ENCODE assay signal across 31 mouse cellular contexts in genomic region chr15:67725239-67725638, GRCm38 (mm10).
DNase-seq lines count a peak whose midpoint lies in the region; ATAC-seq lines count a peak whose summit lies in the region.
"Had no signal": no experiment of that assay in that cellular context is flagged by ENCODE, and none has a peak within 500 bp of the region (broad histone marks: within the 10 kb centered on the region; RNA-seq: fewer than 3 reads in every experiment).

No protein-coding gene starts in this region.

- no peak overlapping the region for H3K4me3 ChIP-seq in embryonic facial prominence, embryonic 12.5 days
- no peak overlapping the region for H3K4me3 ChIP-seq in embryonic facial prominence, embryonic 10.5 days
- H3K4me3 ChIP-seq in heart, embryonic 14.5 days (ENCODE audit: control insufficient read depth in 1 of 2, insufficient read depth in 1 of 2, low read depth in 1 of 2, low read length in 2 of 2): no peak overlapping the region
- H3K4me3 ChIP-seq in limb, embryonic 13.5 days: no peak overlapping the region
- no peak overlapping the region for H3K4me3 ChIP-seq in limb, embryonic 10.5 days
- H3K4me3 ChIP-seq: embryonic facial prominence, embryonic 15.5 days; forebrain, embryonic 12.5 days; intestine, embryonic 15.5 days; limb, embryonic 12.5 days; liver, embryonic 13.5 days; midbrain, embryonic 12.5 days; myocyte; neural tube, embryonic 12.5 days had no signal

- no peaks in the 10 kb centered on the region for H3K27me3 ChIP-seq in embryonic facial prominence, embryonic 12.5 days
- no peaks in the 10 kb centered on the region for H3K27me3 ChIP-seq in embryonic facial prominence, embryonic 10.5 days (replicated peaks; ENCODE audit: low read depth, poor library complexity, severe bottlenecking)
- no peaks in the 10 kb centered on the region for H3K27me3 ChIP-seq in heart, embryonic 14.5 days (ENCODE audit: control insufficient read depth, insufficient read depth, low read length)
- no peaks in the 10 kb centered on the region for H3K27me3 ChIP-seq in limb, embryonic 13.5 days
- H3K27me3 ChIP-seq in limb, embryonic 10.5 days (ENCODE audit: low read depth, poor library complexity, severe bottlenecking): no peaks in the 10 kb centered on the region
- H3K27me3 ChIP-seq: embryonic facial prominence, embryonic 15.5 days; forebrain, embryonic 12.5 days; intestine, embryonic 15.5 days; limb, embryonic 12.5 days; liver, embryonic 13.5 days; midbrain, embryonic 12.5 days; neural tube, embryonic 12.5 days had no signal

- no peak overlapping the region for H3K4me2 ChIP-seq in embryonic facial prominence, embryonic 12.5 days (replicated peaks)
- peak overlapping the region; percentile 31 for H3K4me2 ChIP-seq in heart, embryonic 14.5 days (ENCODE audit: low read length)
- H3K4me2 ChIP-seq in limb, embryonic 13.5 days (replicated peaks): no peak overlapping the region
- H3K4me2 ChIP-seq: embryonic facial prominence, embryonic 15.5 days; forebrain, embryonic 12.5 days; intestine, embryonic 15.5 days; limb, embryonic 12.5 days; liver, embryonic 13.5 days; midbrain, embryonic 12.5 days; neural tube, embryonic 12.5 days had no signal

- intact Hi-C loops in heart, postnatal 25 days (cut with DNase I): no loop called here

- no peak overlapping the region for H3K27ac ChIP-seq in embryonic facial prominence, embryonic 12.5 days
- no peak overlapping the region for H3K27ac ChIP-seq in embryonic facial prominence, embryonic 10.5 days (replicated peaks)
- H3K27ac ChIP-seq in heart, embryonic 14.5 days (replicated peaks in 1 of 2; ENCODE audit: control insufficient read depth in 1 of 2, insufficient read depth in 1 of 2, low read depth in 2 of 2, low read length in 2 of 2): peak overlapping the region; percentile 76 to 79
- no peak overlapping the region for H3K27ac ChIP-seq in limb, embryonic 13.5 days
- H3K27ac ChIP-seq in limb, embryonic 10.5 days: no peak overlapping the region
- H3K27ac ChIP-seq: embryonic facial prominence, embryonic 15.5 days; forebrain, embryonic 12.5 days; hindbrain, postnatal 0 days; intestine, embryonic 15.5 days; limb, embryonic 12.5 days; liver, embryonic 13.5 days; midbrain, embryonic 12.5 days; neural tube, embryonic 12.5 days; stomach, postnatal 0 days had no signal

- H3K9me3 ChIP-seq in embryonic facial prominence, embryonic 12.5 days: no peaks in the 10 kb centered on the region
- H3K9me3 ChIP-seq in embryonic facial prominence, embryonic 10.5 days: no peaks in the 10 kb centered on the region
- H3K9me3 ChIP-seq in heart, embryonic 14.5 days (ENCODE audit: control insufficient read depth, low read length): no peaks in the 10 kb centered on the region
- H3K9me3 ChIP-seq in limb, embryonic 13.5 days: no peaks in the 10 kb centered on the region
- H3K9me3 ChIP-seq in limb, embryonic 10.5 days (replicated peaks): no peaks in the 10 kb centered on the region
- H3K9me3 ChIP-seq: embryonic facial prominence, embryonic 15.5 days; forebrain, embryonic 12.5 days; G1E; intestine, embryonic 15.5 days; limb, embryonic 12.5 days; liver, embryonic 13.5 days; midbrain, embryonic 12.5 days; neural tube, embryonic 12.5 days had no signal

- H3K9ac ChIP-seq in embryonic facial prominence, embryonic 12.5 days: no peak overlapping the region
- no peak overlapping the region for H3K9ac ChIP-seq in heart, embryonic 14.5 days (ENCODE audit: low read length)
- no peak overlapping the region for H3K9ac ChIP-seq in limb, embryonic 13.5 days
- H3K9ac ChIP-seq: embryonic facial prominence, embryonic 15.5 days; forebrain, embryonic 12.5 days; intestine, embryonic 15.5 days; limb, embryonic 12.5 days; liver, embryonic 13.5 days; midbrain, embryonic 12.5 days; neural tube, embryonic 12.5 days had no signal

- 63% methylated on average over 5 of the region's 5 CpGs for WGBS in embryonic facial prominence, embryonic 12.5 days
- 80% methylated on average over 5 of the region's 5 CpGs for WGBS in embryonic facial prominence, embryonic 10.5 days
- WGBS in heart, embryonic 14.5 days: 15% methylated on average over 5 of the region's 5 CpGs
- WGBS in limb, embryonic 13.5 days: 46% methylated on average over 5 of the region's 5 CpGs
- 76% methylated on average over 5 of the region's 5 CpGs for WGBS in limb, embryonic 10.5 days

- peak; percentile 56 for ATAC-seq in embryonic facial prominence, embryonic 12.5 days (ENCODE audit: insufficient number of reproducible peaks, insufficient read depth, low FRiP score, low TSS enrichment)
- peak; percentile 86 for ATAC-seq in heart, embryonic 14.5 days (ENCODE audit: insufficient number of reproducible peaks, insufficient read depth, low FRiP score, low read depth)
- ATAC-seq in limb, embryonic 13.5 days (ENCODE audit: low FRiP score, low read depth): peak; percentile 66
- ATAC-seq: hindbrain, postnatal 0 days; intestine, embryonic 15.5 days had no signal

- 0 out of 2 replicates have a peak, but pooled peaks cover 2% of the 10 kb centered on the region for H3K4me1 ChIP-seq in embryonic facial prominence, embryonic 12.5 days
- H3K4me1 ChIP-seq in embryonic facial prominence, embryonic 10.5 days: no peaks in the 10 kb centered on the region
- peaks cover 4 to 14% of the 10 kb centered on the region in 2 experiments; a peak in 2 of 4 replicates for H3K4me1 ChIP-seq in heart, embryonic 14.5 days (ENCODE audit: control insufficient read depth in 2 of 2, insufficient read depth in 2 of 2, low read length in 2 of 2)
- H3K4me1 ChIP-seq in limb, embryonic 13.5 days: 0 out of 2 replicates have a peak, but pooled peaks cover 3% of the 10 kb centered on the region
- no peaks in the 10 kb centered on the region for H3K4me1 ChIP-seq in limb, embryonic 10.5 days
- H3K4me1 ChIP-seq: embryonic facial prominence, embryonic 15.5 days; forebrain, embryonic 12.5 days; intestine, embryonic 15.5 days; limb, embryonic 12.5 days; liver, embryonic 13.5 days; midbrain, embryonic 12.5 days; neural tube, embryonic 12.5 days had no signal

- DNase-seq in embryonic facial prominence, embryonic 10.5 days (ENCODE audit: low spot score): no peak
- DNase-seq in heart, postnatal 25 days (ENCODE audit: low spot score): no peak
- no peak for DNase-seq in limb, embryonic 10.5 days (ENCODE audit: low spot score)
- DNase-seq in mesoderm, embryonic 11.5 days (ENCODE audit: low read depth, low spot score): peak; percentile 18
- no peak for DNase-seq in lung, postnatal 4 days
- DNase-seq: adrenal gland, adult 8-10 months; cerebellum, adult 8-10 months; cerebellum, postnatal 25 days; gastrocnemius, postnatal 14 days; kidney, adult 2 months; kidney, postnatal 14 days; liver, embryonic 13.5 days; lung, adult 2 months; lung, postnatal 14 days; right cerebral cortex, adult 18-20 months; spleen, adult 18-20 months; thymus, adult 18-20 months; thymus, postnatal 25 days had no signal

- no peaks in the 10 kb centered on the region for H3K36me3 ChIP-seq in embryonic facial prominence, embryonic 12.5 days
- H3K36me3 ChIP-seq in embryonic facial prominence, embryonic 10.5 days (replicated peaks): no peaks in the 10 kb centered on the region
- H3K36me3 ChIP-seq in heart, embryonic 14.5 days (ENCODE audit: control insufficient read depth, insufficient read depth, low read length): no peaks in the 10 kb centered on the region
- H3K36me3 ChIP-seq in limb, embryonic 13.5 days: no peaks in the 10 kb centered on the region
- H3K36me3 ChIP-seq in limb, embryonic 10.5 days: no peaks in the 10 kb centered on the region
- H3K36me3 ChIP-seq: embryonic facial prominence, embryonic 15.5 days; forebrain, embryonic 12.5 days; G1E; intestine, embryonic 15.5 days; limb, embryonic 12.5 days; liver, embryonic 13.5 days; midbrain, embryonic 12.5 days; neural tube, embryonic 12.5 days had no signal

Comparison
In these comparisons a context has a peak if more than half of its experiments do, and no peak if none do; other contexts are left out.
1. H3K27ac ChIP-seq: peak in heart, embryonic 14.5 days (2 of 2); none in embryonic facial prominence, embryonic 12.5 days (single experiment), embryonic facial prominence, embryonic 10.5 days (single experiment), limb, embryonic 13.5 days (single experiment) and limb, embryonic 10.5 days (single experiment).
2. Peak in every context shown above with its lines, with median percentiles within 50 percentile points of each other: ATAC-seq.